Mouse (Mus musculus): ENCODE results near the gene Hdac9.

DNA sequence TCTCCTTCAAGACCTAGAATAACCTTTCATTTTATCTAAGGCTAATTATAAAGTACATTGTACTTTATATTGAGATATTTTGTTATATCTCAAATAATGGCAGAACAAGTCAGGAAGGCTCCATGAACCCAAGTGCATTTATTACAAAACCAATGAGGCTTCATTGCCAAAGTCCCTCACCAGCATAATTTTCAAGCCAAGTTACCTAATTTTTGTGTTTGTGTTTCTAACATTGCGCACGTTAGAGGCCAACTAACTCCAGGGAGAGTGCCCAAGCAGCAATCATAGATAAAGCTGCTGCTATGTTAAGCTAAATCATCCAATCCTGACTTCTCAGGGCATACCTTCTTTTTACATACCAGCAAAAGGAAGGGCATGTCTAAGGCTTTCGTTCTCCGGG, 722.8 kb downstream of the Hdac9 start:
- TF ChIP-seq CTCF (IDR thresholded peaks at IDR 0.05; ENCODE audit: control insufficient read depth, insufficient read depth, low read length) (no peak), POLR2A (IDR thresholded peaks at IDR 0.05; ENCODE audit: borderline replicate concordance, control insufficient read depth, low read depth, low read length) (no peak)
